Mouse (Mus musculus) left cerebral cortex, postnatal 4 days (tissue): Measurements from ENCODE around the gene Rp2. TPM values are rescaled to one million over a fixed set of nuclear protein-coding genes. Genes with fewer than 3 reads are reported as not detected.
"Not testable (repeated sequence)": the region's sequence is repeated elsewhere in the genome, so short reads cannot be mapped to it uniquely, and the experiment has no call there.

Source experiments
- DNase-seq: peaks from one replicate; pipeline ENCODE4 v3.0.0-alpha.2; 2022
- intact Hi-C: fragments of 180-260 bp; cut with DNase I; formaldehyde crosslinking; loops from one replicate; pipeline ENCODE4 v1.15.1; 2025
- total RNA-seq, 2 experiments: library from RNA; stranded (reverse); gene quantifications; 2 replicates each; pipeline ENCODE4 v1.2.3; 2021

Gene Rp2
- total RNA-seq = 10 to 100 TPM; 15.6 to 17.5 TPM

- DNase-seq = peak; percentile 82
- intact Hi-C loops = no loop called here
Observed at GRCm38 (mm10) chrX:20364391-20365365, at the start of gene Rp2. TSS of gene Rp2 (plus strand) at chrX:20364481.

GRCm38 (mm10) chrX:20332756-20333155, 31.5 kb upstream of the Rp2 start:
- DNase-seq = no peak
- intact Hi-C loops = loop anchor here (10.0 kb wide), 1 partner anchor 308 kb away; no protein-coding TSS in a partner anchor

- intact Hi-C loops = loop anchor here (5.0 to 10.0 kb wide), 2 partner anchors 178 to 311 kb away; no protein-coding TSS in a partner anchor
- peak; percentile 62 for DNase-seq
Observed at GRCm38 (mm10) chrX:20335722-20336121, 28.6 kb upstream of the Rp2 start.

GRCm38 (mm10) chrX:20344980-20345379, 19.3 kb upstream of the Rp2 start:
- DNase-seq = no peak
- intact Hi-C loops = no loop called here

GRCm38 (mm10) chrX:20346355-20346754, 17.9 kb upstream of the Rp2 start:
- no peak for DNase-seq
- intact Hi-C loops = no loop called here

GRCm38 (mm10) chrX:20350241-20350640, 14.0 kb upstream of the Rp2 start:
- intact Hi-C loops, DNase-seq: not testable (repeated sequence)

- intact Hi-C loops = no loop called here
- DNase-seq = no peak
Observed at GRCm38 (mm10) chrX:20355283-20355682, 9.0 kb upstream of the Rp2 start.

- intact Hi-C loops = no loop called here
- peak; percentile 0 for DNase-seq
Observed at GRCm38 (mm10) chrX:20356309-20356708, 8.0 kb upstream of the Rp2 start.

GRCm38 (mm10) chrX:20366036-20366435, 1.8 kb downstream of the Rp2 start:
- intact Hi-C loops = no loop called here

GRCm38 (mm10) chrX:20379347-20380014, 15.2 kb downstream of the Rp2 start:
- intact Hi-C loops = no loop called here
- DNase-seq = no peak

More at GRCm38 (mm10) chrX:20366036-20366435, 1.8 kb downstream of the Rp2 start:
- no peak for DNase-seq

- no peak for DNase-seq
- intact Hi-C loops = no loop called here
Observed at GRCm38 (mm10) chrX:20382260-20382659, 18.0 kb downstream of the Rp2 start.

- intact Hi-C loops = no loop called here
- no peak for DNase-seq
Observed at GRCm38 (mm10) chrX:20387006-20387405, 22.7 kb downstream of the Rp2 start.

GRCm38 (mm10) chrX:20391964-20392363, 27.7 kb downstream of the Rp2 start:
- DNase-seq, intact Hi-C loops: not testable (repeated sequence)

GRCm38 (mm10) chrX:20392942-20393341, 28.7 kb downstream of the Rp2 start:
- DNase-seq = no peak

GRCm38 (mm10) chrX:20404068-20404467, 39.8 kb downstream of the Rp2 start:
- no peak for DNase-seq
- intact Hi-C loops = no loop called here

More at GRCm38 (mm10) chrX:20392942-20393341, 28.7 kb downstream of the Rp2 start:
- intact Hi-C loops = no loop called here

GRCm38 (mm10) chrX:20406909-20407308, 42.6 kb downstream of the Rp2 start:
- intact Hi-C loops = no loop called here
- DNase-seq = no peak

- intact Hi-C loops = no loop called here
- DNase-seq = no peak
Observed at GRCm38 (mm10) chrX:20407676-20408075, 43.4 kb downstream of the Rp2 start.

GRCm38 (mm10) chrX:20411382-20411781, 47.1 kb downstream of the Rp2 start:
- no peak for DNase-seq
- intact Hi-C loops = no loop called here

GRCm38 (mm10) chrX:20412221-20412620, 47.9 kb downstream of the Rp2 start:
- no peak for DNase-seq
- intact Hi-C loops = no loop called here

- DNase-seq = peak; percentile 71
- intact Hi-C loops = no loop called here
Observed at GRCm38 (mm10) chrX:20414885-20415622, 50.8 kb downstream of the Rp2 start.

- DNase-seq = no peak
- intact Hi-C loops = no loop called here
Observed at GRCm38 (mm10) chrX:20418461-20418860, 54.2 kb downstream of the Rp2 start.
